Mouse (Mus musculus) liver, embryonic 14.5 days (tissue): ENCODE data around the gene Fmo2. TPM values are rescaled to one million over a fixed set of nuclear protein-coding genes. Genes with fewer than 3 reads are reported as not detected.

Source experiments
- ATAC-seq: fragments of 200-750 bp; cut with Nextera tagmentation; 2 replicates; pipeline ENCODE4 v1.8.0; 2017; ENCODE audit warnings: moderate number of reproducible peaks, mild to moderate bottlenecking, moderate library complexity; ENCODE audit not compliant: insufficient read depth
- DNase-seq, 3 experiments: peaks; one replicate each; pipeline ENCODE4 v3.0.0-alpha.2; 2012 to 2013; ENCODE audit warnings: low read depth in 3 of 3, low spot score in 3 of 3
- H3K27ac ChIP-seq: fragments of 300-500 bp; sonication (generic); 2 replicates; pipeline ENCODE4 v1.5.1; 2014; ENCODE audit warnings: moderate library complexity, mild to moderate bottlenecking, control low read depth, inconsistent platforms
- H3K27me3 ChIP-seq: fragments of 300-500 bp; sonication (generic); 2 replicates; pipeline ENCODE4 v1.6.1; 2014; ENCODE audit warnings: mild to moderate bottlenecking, low read length, moderate library complexity; ENCODE audit not compliant: control insufficient read depth, insufficient read depth
- H3K36me3 ChIP-seq: fragments of 300-500 bp; sonication (generic); replicated peaks from 2 replicates; pipeline ENCODE4 v1.6.1; 2014; ENCODE audit warnings: low read depth; ENCODE audit not compliant: control insufficient read depth, insufficient read depth
- H3K4me1 ChIP-seq, 2 experiments: fragments of 200-500 bp in 1 of 2; fragments of 300-500 bp in 1 of 2; sonication (generic) in 1 of 2; replicated peaks; 2 replicates each; pipeline ENCODE4 v1.6.1; 2012 to 2014; ENCODE audit warnings: antibody characterized with exemption in 1 of 2, inconsistent platforms in 1 of 2, low read length in 1 of 2; ENCODE audit not compliant: control insufficient read depth in 2 of 2, insufficient read depth in 2 of 2
- H3K4me2 ChIP-seq: fragments of 300-500 bp; sonication (generic); 2 replicates; pipeline ENCODE4 v1.6.1; 2014; ENCODE audit warnings: low read depth, mild to moderate bottlenecking, control low read depth, moderate library complexity
- H3K4me3 ChIP-seq, 2 experiments: fragments of 200-500 bp in 1 of 2; fragments of 300-500 bp in 1 of 2; sonication (generic) in 1 of 2; 2 replicates each; pipeline ENCODE4 v1.5.1; 2012 to 2014; ENCODE audit warnings: low read depth in 2 of 2, low read length in 2 of 2, mild to moderate bottlenecking in 2 of 2, control low read depth in 1 of 2, inconsistent platforms in 1 of 2, moderate library complexity in 1 of 2; ENCODE audit not compliant: insufficient read depth in 1 of 2
- H3K9ac ChIP-seq: fragments of 300-500 bp; sonication (generic); replicated peaks from 2 replicates; pipeline ENCODE4 v1.6.1; 2014; ENCODE audit warnings: mild to moderate bottlenecking, control low read depth, moderate library complexity
- H3K9me3 ChIP-seq: fragments of 300-500 bp; sonication (generic); 2 replicates; pipeline ENCODE4 v1.6.1; 2016; ENCODE audit warnings: low read length, mixed read lengths; ENCODE audit not compliant: control insufficient read depth
- CTCF ChIP-seq: IDR thresholded peaks from 2 replicates; pipeline ENCODE4 v1.5.1; 2016; ENCODE audit warnings: antibody characterized with exemption, low read depth, control low read depth
- EP300 ChIP-seq: IDR thresholded peaks from 2 replicates; pipeline ENCODE4 v1.6.1; 2016; ENCODE audit warnings: antibody characterized with exemption, low read depth
- WGBS: fragments of 180-500 bp; shearing (Covaris S2); extraction: QIAGEN DNeasy Blood & Tissue Kit; methylation state at CpG from one replicate; pipeline ENCODE4 v1.1.7; 2014; ENCODE audit not compliant: insufficient replicate concordance; 5-methylcytosine and 5-hydroxymethylcytosine counted together
- polyA plus RNA-seq, 2 experiments: library from polyadenylated mRNA; depleted of rRNA in 1 of 2; stranded (reverse) in 1 of 2; unstranded in 1 of 2; fragments of >200 nt; fragmentation: Nextera tagmentation in 1 of 2; extraction: Ambion mirVana in 1 of 2; gene quantifications; 2 replicates each; pipeline versions ENCODE4 v1.2.1 to v1.2.3; 2012 to 2014

Gene Fmo2
- polyA plus RNA-seq, 2 experiments, result 0.08 to 0.27 TPM

DNA sequence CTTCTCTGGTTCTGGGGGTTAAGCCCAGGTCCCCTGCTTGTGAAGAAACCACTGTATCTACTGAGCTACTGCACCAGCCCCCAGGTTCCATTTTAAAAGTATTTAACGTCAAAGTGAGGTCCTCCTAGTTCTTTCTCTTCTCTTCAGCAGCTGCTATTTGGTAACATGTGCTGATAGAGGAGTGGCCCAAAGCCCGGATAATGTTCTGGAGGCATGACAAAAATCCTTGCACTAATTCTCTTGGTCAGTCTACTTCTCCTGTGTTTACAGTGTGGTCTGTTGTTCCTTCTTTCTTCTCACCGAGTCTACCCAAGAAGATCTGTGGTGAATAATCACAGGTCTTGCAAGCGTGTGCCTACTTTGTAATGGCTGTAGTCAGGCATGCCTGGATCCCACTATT, 15.8 kb downstream of the Fmo2 start:
- no peaks in the 10 kb centered on the region; a peak in 1 of 4 replicates for H3K4me1 ChIP-seq

GRCm38 (mm10) chr1:162879595-162880369, 18.7 kb downstream of the Fmo2 start:
- no peak overlapping the region for H3K4me2 ChIP-seq
- no peak for DNase-seq
- H3K27ac ChIP-seq, result no peak overlapping the region
- H3K9ac ChIP-seq, result no peak overlapping the region
- H3K36me3 ChIP-seq, result no peaks in the 10 kb centered on the region
- H3K4me3 ChIP-seq, result no peak overlapping the region
- H3K27me3 ChIP-seq, result no peaks in the 10 kb centered on the region
- ATAC-seq, result peak; percentile 35; the same call in 1 of the 2 replicates
- H3K9me3 ChIP-seq, result no peaks in the 10 kb centered on the region
- TF ChIP-seq EP300 (no peak), CTCF (peak; percentile 75)
- no peaks in the 10 kb centered on the region; a peak in 1 of 4 replicates for H3K4me1 ChIP-seq
- 32% methylated on average over 11 of the region's 11 CpGs for WGBS

More for the DNA sequence above, 15.8 kb downstream of the Fmo2 start:
- WGBS, result 56% methylated on average over 4 of the region's 4 CpGs
- Histone ChIP-seq H3K4me2 (no peak overlapping the region), H3K9me3 (no peaks in the 10 kb centered on the region), H3K27me3 (no peaks in the 10 kb centered on the region), H3K36me3 (no peaks in the 10 kb centered on the region), H3K4me3 (no peak overlapping the region), H3K27ac (no peak overlapping the region), H3K9ac (no peak overlapping the region)
- ATAC-seq (no peak), DNase-seq (no peak)
- TF ChIP-seq CTCF (no peak), EP300 (no peak)

DNA sequence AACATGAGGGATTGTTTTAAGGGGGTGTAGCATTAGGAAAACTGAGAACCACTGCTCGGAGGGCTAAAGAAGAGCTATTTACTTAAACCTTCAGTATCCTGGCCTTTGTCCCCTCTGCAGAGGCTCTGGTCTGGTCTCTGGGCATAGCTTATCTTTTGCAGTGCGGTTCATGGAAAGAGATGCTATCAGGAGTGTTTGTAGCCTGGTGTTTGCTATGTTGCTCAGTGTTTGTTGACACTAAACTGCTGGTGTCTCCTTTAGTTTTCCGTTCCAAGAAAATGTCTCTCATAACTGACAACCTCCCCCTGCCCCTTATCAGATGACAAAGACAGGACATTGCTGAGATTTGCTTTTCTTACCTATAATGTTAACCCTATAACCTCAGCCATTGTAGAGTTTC, 23.4 kb downstream of the Fmo2 start:
- no peak overlapping the region for H3K4me3 ChIP-seq
- no peaks in the 10 kb centered on the region for H3K27me3 ChIP-seq
- ATAC-seq (0 out of 2 replicates have a peak, but pooled peaks have one; percentile 33), DNase-seq (no peak)
- H3K4me1 ChIP-seq, result peaks cover 0 to 8% of the 10 kb centered on the region in 2 experiments; a peak in 2 of 4 replicates
- WGBS, result 31% methylated on average over 3 of the region's 3 CpGs
- H3K9me3 ChIP-seq, result no peaks in the 10 kb centered on the region
- TF ChIP-seq CTCF, result no peak
- TF ChIP-seq EP300, result no peak
- no peak overlapping the region for H3K9ac ChIP-seq
- no peak overlapping the region for H3K4me2 ChIP-seq
- no peak overlapping the region for H3K27ac ChIP-seq
- no peaks in the 10 kb centered on the region for H3K36me3 ChIP-seq

GRCm38 (mm10) chr1:162871701-162872311, 26.7 kb downstream of the Fmo2 start:
- H3K27ac ChIP-seq, result no peak overlapping the region
- ATAC-seq (no peak), DNase-seq (no peak)
- no peaks in the 10 kb centered on the region for H3K36me3 ChIP-seq
- no peak overlapping the region for H3K4me3 ChIP-seq
- no peak for TF ChIP-seq CTCF
- no peaks in the 10 kb centered on the region for H3K9me3 ChIP-seq
- no peaks in the 10 kb centered on the region for H3K27me3 ChIP-seq
- peaks cover 0 to 8% of the 10 kb centered on the region in 2 experiments; a peak in 2 of 4 replicates for H3K4me1 ChIP-seq
- no peak overlapping the region for H3K9ac ChIP-seq
- no peak overlapping the region for H3K4me2 ChIP-seq
- 35% methylated on average over 9 of the region's 9 CpGs for WGBS

- WGBS, result 55% methylated on average over 7 of the region's 7 CpGs
- Histone ChIP-seq H3K27ac (no peak overlapping the region), H3K36me3 (no peaks in the 10 kb centered on the region), H3K4me1 (peaks cover 0 to 11% of the 10 kb centered on the region in 2 experiments; a peak in 2 of 4 replicates), H3K4me2 (no peak overlapping the region), H3K27me3 (no peaks in the 10 kb centered on the region), H3K4me3 (no peak overlapping the region), H3K9ac (no peak overlapping the region), H3K9me3 (no peaks in the 10 kb centered on the region)
- DNase-seq, result no peak
- no peak for TF ChIP-seq CTCF
- no peak for TF ChIP-seq EP300
- no peak for ATAC-seq
These were observed 27.5 kb downstream of the Fmo2 start for GRCm38 (mm10) chr1:162870978-162871377.
